Mouse (Mus musculus) E14TG2a.4 (cell line): Measurements from ENCODE around the gene Ak8.

Experiments
- CTCF ChIP-seq: conservative IDR thresholded peaks from 2 replicates; pipeline ENCODE4 v1.5.1; 2014; ENCODE audit warnings: low read length
- NANOG ChIP-seq: IDR thresholded peaks from 2 replicates; pipeline ENCODE4 v1.6.1; 2014; ENCODE audit warnings: borderline replicate concordance, low read length, mixed read lengths
- POU5F1 ChIP-seq: IDR thresholded peaks from 2 replicates; pipeline ENCODE4 v1.6.1; 2014; ENCODE audit warnings: low read length, borderline replicate concordance

DNA sequence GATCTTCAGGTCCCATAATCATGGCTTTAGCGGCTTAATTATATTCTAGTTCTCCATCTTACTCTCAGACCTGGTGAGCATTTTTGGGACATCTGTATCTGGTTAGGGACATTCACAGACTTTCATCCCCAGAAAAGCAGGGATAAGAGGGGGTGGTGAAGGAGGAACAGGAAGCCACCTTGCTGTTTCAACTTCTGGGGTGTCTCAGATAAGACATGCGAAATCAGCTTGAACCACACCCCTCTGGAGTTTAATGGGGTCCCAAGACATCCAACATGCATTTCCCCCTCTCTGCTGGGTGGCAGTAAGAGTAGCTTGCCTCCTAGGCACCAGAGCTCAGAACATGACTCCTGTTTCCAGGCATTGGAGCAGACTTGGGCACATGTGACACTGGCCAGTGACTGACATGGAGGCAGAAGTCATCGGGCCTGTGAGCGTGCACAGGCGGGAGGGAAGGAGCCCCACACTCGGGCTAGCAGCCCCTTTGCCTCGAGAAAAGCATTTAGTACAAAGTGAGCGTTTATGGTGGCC lies 6.2 kb downstream of the Ak8 start:
- TF ChIP-seq CTCF, result no peak
- no peak for TF ChIP-seq NANOG
- TF ChIP-seq POU5F1, result no peak
